Mouse (Mus musculus) cerebellum, adult 11-12 months (tissue): Measurements from ENCODE around the gene Lpp.

ENCODE experiments used
- DNase-seq: peaks from one replicate; pipeline ENCODE4 v3.0.0; 2022

Gene Lpp

DNA sequence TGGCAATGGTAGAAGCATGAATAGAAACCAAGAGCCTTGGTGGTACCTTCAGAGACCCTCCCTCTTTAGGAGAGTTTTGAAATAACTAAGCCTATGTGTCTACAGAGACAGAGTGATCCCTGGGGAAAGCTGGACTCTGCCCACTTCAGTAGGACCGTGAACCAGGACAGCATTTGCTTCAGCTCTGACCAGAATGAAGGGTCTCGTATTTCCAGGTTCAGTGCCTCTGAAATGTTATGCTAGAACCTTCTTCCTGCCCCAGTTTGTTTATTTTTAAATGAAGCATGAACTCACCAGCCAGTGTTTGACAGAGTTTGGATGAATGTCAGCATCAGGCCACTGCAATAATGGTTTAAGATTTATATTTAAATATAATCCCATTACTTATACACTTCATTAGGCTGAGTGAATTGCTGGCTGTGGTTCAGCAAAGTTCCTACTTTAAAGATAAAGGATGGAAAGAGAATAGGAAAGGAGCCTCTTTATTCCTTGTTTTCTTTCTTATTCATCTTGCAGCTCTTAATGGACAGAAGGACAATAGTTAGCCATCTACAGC, 507.0 kb downstream of the Lpp start:
- no peak for DNase-seq

DNA sequence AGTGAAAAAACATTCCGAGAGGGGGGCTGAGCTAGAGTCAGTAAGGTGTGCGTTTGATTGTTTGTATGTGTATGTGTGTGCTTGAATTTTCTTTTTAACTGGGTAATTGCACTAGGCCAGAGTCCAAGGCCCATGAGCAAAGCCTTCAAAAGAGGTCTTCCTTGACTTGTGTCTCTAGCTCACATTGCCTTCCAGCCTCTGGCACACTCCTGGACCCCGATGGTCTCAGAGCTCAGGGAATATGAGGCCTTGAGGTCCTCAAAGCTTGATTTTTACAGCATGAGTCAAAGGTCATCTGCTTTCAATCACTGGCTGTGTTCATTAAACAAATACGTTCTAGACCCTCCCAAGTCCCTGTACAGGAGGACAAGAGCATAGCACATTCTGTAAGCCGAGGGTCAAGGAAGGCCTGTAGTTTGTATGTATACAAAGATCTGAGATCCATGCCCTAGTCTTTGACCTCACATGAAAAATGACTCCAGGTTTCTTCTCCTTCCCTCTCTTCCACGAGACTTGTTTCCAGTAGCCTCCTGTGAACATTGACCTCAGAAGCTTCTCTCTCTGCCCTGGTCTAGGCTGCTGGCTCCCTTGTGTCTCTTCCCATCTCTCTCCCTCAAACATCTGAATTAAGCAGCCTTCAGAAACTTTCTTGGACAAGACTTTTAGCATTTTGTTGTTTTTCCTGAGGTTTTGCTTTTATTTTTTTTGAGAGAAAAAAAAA, 508.0 kb downstream of the Lpp start:
- DNase-seq: no peak

DNA sequence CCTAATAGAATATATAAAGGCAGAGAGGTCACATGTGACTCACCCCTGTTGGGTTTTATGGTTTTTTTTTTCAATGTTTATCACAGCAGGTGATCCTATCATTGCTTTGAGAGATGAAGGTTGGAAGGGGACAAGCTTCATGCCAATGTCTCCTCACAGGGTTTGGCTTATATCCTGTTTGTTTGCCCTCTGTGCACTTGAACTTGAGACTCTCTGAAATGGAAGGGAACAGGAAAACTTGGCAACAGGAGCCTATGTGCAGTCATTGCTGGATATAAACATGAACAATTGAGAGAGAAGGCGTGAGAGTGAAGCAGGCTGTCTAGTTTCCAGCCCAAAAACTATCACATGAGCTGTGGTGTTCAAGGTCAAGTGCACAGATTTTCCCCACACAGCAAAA, 508.8 kb downstream of the Lpp start:
- no peak for DNase-seq

DNA sequence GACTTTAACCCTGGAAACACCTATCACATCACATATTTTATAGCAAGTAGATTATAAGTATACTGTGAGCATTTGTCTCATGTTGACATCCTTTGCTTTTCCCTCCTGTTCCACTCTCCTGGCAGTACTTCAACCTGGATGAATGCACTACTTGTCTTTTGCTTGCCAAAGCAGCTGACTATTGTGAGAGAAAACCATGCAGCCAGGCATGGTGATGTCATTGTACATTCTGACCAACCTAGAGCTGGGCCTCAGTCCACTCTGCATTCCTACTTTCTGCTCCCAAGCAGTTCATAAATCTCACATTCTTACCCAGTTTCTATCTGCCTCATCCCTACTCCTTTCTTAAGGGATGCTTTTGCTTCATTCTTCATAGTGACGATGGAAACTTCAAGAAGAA, 515.6 kb downstream of the Lpp start:
- DNase-seq: peak; percentile 56

DNA sequence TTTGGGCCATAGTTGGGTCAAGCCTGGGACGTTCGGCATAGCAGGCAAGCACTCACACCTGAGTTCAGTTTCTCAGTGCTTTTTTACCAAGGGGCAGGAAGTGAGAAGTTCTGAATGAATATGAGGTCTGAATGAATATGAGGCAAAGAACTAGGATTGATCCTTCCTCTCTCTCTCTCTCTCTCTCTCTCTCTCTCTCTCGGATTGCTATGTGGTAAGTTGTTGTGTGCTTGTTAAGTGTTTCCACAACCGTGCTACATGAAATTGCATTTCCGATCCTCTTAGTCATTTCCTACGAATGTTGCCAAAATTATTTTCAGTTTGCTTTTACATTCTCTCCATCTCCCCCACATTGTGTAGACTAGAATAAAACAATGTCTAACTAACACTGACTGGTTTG, 517.0 kb downstream of the Lpp start:
- DNase-seq: no peak

DNA sequence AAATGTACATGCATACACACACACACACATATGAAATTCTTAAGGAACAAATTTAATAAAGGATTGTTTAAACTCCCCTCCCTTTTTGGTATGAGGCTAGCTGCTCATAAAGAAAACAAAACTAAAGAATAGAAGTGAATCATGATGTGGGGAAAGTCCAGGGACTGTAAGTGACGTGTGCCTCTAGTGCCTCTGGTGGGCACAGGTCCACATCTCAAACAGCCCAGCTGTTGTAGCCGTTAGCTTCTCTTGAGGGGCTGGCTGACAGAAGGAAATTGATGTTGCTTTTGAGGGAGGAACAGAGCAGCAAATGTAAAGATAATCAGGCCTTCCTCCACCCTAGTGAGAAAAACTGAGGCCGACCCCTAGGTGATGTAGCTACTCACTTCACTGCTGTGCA, 517.5 kb downstream of the Lpp start:
- no peak for DNase-seq

DNA sequence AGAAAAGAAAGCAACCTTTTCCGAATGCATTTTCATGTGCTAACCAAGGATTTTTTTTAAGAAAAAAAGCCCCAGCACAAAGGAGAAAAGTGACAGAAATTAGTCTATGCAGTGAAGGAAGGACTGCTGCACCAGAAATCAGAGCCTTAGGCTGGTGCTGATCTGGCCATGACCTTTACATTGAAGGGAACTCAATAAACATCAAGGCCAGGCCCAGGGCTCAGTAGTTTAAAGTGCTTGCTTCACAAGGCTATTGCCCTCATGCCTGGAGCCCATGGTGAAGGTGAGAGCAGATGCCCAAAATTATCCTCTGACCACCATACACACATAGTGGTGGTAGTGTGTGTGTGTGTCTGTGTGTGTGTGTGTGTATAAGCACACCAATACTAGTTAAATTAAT, 519.1 kb downstream of the Lpp start:
- DNase-seq: no peak

DNA sequence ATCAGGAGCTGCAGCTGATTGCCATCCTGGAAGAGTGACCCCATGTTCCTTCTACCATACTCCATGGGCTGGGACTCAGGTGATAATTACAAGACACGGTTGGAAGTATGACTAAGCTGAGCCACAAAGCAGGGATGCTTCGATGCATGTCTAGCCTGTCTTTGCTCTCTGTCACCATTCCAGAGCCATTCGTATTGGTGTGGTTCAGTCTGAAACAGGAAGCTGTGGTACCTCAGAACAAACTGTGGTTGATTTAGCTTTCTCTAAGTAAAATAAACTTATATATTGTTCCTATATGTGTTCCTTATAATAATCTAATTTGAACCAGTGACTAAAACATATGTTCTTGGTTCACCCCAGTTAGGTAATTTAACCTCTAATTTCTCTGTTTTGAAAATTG, 519.7 kb downstream of the Lpp start:
- DNase-seq: no peak

DNA sequence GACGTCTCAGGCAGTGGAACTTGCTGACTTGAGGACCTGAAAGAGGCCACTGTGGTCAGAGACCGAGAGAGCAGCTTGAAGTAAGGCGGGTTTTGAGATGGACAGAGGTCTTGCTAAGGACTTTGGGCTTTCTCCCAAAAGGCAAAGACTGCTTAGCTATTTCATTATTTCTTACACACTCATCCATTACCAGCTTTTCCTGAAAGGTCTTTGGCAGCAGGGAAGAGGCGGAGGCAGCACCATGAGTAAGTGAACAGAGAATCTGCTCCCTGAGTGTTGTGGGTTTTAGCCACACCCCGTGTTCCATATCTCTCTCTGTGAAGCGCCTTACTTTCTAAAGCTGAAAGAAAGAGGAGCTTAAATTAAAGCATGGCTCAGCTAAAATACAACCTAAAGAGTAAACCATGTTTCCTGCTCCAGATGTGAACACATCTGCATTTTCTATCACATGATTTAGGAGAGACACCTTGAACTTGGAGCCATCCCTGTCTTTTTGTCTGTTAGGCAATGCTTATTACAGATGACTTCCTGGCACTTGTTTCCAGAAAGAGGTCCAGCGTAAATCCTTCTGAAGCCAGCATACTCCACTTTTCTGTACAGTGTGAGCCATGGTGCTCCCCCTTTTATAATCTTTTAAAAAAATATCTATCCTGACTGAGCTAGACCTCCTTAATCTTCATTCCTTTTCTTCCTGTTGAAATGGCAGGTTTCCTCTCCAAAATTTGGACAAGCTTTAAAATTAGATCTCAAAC, 520.5 kb downstream of the Lpp start:
- DNase-seq: no peak

DNA sequence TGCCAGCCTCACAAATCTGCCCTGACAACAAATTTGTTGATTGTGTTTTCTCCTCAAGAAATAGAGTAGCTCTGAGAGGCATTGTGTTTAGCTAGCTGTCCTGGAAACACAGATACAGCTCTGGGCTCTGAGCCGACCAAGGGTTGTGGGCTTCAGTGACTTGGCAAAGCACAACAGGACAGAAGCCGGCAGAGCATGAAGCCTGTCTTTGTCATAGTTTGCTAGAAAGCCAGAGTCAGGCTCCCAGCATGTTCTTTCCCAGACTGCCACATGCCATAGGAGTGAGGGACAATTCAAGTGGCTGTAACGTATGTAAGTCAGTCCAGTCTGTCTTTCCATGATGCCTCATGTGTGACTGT, 521.1 kb downstream of the Lpp start:
- DNase-seq: peak; percentile 52

DNA sequence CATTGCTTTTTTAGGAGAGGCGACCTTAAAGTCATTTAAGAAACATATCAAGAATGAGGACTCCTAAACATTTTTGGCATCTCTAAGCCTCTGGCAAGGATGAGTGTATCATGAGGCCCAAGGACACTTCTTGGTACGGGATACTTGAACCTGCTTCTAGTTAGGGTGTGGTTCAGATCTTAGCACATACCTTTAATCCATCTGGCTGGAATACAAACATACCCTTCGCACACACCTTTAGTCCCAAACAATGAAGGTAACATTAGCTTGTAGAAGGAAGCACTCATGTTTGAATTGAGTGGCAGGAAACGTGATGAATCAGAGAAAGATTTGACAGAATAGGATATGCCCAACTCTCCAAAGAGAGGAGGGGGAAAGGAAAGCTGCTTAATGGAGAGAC, 522.2 kb downstream of the Lpp start:
- no peak for DNase-seq

DNA sequence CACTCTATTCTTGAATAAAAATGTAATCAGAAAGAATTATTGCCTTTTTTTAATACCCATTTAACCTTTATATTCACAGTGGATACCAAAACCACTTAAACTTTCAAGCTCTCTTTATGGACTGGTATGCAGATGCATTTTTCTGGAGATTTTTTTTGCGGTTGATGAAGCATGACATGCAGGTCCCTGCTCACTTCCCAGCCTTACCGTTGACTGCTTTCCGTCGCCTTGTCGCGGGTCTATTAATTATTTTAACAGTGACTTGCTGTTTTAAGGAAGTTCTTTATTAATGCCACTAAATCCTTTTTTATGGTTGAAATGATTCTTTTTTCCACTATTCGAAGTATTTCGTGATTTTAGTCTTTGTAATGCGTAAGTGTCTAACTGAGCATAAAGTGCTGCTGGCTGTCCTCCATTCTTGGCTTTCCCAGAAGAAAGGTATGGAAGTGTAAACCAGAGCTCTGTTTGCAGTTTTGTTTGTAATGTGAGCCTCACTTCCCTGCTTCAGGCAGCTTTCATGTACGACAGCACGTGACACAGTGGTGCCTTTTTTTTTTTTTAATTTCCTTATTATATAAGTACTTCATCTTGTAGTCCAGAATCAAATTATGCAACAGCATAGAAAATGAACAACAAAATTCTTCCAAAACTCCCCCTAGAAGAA, 526.2 kb downstream of the Lpp start:
- DNase-seq: no peak

DNA sequence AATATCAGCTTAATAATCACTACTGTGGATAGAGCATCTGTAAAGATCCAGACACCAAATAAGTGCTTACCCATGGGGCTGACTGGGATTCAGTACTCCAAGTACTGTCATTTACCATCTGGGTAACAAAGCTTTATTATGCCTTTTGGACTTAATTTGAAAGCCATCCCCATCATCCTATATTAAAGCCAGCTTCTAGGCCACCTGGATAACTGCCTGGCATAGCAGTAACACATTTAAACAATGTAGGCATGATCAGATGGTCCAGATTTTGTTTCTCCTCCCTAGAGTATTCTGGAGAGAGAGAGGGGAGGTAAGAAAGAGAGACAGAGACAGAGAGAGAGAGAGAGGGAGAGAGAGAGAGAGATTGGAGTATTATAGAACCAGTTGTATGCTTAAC, 536.8 kb downstream of the Lpp start:
- no peak for DNase-seq

DNA sequence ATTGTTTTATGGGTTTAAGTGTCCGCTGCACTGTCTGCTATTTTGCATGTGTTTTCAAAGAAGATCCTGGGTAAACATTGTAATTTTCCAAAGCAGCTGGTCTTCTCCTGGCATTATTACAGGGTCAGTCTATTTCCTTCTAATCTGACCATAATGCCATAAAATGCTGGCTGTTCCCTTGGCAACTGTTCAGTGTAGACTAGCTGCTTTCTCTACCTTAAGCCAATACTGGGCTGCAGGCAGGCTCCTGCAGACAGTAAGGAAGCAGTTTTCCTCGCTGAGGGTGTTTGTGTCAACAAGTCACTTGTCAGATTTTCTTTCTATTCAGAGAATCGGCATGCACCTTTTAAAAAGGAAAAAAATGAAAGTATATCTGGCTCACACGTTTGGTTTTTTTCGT, 537.3 kb downstream of the Lpp start:
- peak; percentile 87 for DNase-seq

DNA sequence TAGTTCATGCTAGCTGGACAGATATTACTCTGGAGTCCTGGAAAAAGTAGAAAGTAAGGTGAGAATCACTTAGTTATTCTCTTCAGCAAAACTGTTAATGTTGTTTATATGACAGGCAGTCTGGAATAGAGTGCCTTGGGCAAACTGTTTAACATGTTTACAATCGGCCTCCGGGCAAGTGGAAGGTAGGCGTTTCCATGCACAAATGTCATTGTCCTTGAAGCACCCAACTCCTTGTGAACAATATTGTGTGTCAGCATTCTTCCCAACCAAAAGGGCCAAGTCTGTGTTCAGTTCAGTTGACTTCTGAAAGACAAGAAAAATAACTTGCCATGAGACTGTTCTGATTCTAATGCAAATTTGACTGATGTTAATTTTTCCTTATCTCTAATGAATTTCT, 539.5 kb downstream of the Lpp start:
- DNase-seq: no peak

DNA sequence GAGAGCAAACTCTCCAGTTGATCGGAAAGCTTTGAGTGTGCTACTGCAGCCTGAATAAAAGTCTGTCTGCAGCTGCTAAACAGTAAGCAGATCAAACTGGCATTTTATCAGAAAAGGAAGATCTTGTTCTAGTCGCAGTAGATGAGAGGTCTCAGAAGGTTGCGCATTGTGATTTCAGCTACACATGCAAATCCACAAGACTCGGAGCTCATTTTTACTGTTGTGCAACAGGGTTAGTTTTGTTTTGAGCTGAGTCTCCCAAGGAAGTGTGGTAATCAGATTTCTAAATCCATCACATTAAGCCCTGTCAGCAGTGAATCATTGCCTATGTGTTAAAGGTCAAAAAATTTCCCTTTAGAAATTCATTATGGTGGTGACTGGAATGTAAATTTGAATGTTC, 540.4 kb downstream of the Lpp start:
- DNase-seq: no peak

DNA sequence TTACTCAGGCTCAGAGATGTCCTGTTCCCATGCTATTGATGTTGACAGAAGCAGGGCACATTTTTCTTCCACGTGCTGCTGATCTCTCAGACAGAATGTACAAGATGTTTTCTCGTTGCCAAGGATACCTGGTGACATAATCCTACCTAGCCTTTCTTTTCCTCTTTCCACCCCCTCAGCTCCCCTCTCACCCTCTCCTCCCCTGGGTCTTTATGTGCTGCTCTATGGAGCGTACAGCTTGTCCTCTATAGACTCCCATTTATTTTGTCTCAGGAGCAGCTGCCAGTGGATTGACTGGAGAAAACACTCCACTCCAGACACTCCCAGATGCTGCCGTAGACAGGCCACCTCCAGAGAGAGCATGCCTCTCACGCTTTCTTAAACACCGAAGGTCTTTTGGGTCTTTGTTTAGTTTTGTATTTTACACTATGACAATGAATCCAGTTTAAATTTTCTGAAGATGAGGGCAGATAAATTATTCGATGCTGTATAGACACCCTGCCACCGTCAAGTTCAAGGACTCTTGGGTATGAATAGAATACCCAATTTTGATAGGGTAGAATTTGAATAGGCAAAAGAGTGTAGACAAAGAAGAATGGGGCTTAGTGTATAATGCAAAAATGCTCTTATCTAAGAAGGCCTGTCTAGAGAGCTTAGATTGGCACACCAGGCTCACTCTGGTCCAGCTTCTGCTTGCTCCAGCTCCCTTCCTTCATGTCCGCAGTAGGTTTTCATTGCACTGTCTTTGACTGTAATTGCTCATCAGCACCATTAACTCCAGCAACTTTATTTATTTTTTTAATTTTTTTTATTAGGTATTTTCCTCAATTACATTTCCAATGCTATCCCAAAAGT, 548.2 kb downstream of the Lpp start:
- no peak for DNase-seq

DNA sequence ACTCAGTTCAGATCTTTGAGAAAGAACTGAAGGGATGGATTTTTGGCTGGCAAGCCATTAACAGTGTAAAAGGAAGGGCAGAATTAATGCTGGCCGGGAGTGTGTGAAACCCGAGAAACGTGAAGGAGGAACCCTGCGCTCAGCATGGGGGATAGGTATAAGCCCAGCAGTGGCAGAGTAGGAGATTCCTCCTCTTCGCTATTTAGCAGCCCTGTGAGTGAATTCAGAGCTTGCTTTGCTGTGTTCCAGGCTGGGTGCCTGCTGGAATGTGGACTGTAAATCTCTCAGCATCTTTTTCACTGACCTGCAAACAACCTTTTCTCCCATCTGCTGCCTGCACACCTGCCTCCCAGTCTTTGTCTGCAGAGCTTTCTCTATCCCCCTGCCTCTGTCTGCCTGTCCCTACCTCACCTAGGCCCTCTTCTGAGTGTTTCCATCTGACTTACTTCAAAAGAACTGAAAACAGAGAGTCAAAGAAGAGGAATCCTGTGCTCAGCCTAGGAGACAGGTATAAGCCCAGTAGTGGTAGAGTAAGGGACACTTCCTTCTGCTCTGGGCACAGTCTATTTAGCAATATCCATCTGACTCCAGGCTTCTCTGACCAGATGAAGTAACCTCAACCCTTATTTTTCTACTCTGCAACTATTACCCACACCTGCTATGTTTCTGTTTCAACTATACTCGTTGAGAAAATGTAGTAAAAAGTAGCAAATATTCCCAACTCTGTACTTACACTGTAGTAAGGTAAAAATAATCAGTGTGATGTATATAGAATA, 550.4 kb downstream of the Lpp start:
- no peak for DNase-seq

DNA sequence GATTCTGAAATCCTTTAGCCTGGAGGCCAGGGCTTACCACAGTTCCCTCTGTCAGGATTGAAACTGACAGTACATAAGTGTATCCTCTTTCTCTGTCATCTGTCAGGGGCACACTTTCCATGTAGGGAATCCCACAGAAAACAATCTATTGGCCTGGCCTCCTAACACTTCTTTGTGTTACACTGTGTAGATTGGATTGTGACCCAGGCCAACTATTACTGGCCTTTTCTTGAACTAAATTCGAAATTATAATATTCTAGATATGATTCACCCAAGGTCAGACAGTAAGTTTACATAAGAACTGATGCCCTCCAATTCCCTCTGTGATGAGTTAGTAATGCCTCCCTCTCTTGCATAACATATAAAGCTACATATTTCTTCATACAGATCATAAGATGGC, 553.0 kb downstream of the Lpp start:
- DNase-seq: no peak

DNA sequence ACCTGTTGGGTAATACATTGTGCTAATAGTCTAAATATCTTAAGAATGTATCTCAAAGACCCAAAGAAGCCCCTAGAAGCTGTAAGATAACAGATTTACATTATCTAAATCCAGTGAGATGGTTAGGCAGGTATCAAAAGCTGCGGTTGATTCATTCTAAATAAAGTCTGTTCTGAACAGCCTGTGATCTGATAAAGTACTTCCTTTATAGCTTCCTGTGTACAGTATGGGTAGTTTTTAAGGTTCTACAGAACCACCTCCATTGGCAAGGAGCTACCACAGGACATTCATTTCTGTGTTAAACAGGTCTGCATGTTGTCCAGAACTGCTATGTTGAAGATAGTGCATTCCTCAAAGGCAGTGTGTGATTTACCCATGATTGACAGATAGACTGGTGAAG, 554.2 kb downstream of the Lpp start:
- DNase-seq: no peak

DNA sequence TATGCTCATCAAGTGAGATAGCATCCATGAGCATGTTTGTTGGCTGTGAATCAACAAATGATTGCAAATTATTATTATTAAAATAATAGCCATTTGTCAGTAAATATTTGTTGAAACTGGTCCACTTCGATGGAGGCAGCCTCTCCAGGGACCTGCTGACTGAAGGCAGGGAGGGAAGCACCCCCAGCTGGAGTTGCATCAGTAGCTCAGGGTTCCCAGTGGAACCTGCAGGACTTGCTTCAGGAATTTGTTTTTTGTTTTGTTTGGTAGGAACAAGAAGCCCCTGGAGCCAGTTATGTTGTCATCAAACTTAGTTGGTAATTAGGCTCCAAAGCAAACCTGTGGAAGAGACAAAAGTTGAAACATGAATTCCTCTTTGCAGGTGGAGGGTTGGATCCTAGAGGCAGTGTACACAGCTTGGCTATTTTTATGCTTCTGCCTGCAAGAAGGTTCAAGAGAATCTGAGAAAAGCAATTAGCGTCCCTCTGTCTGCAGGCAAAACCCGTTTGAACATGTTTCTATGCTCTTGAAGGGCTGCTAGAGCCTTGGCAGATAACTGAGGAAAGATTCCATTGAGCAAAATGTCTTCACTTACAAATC, 554.9 kb downstream of the Lpp start:
- DNase-seq: no peak

DNA sequence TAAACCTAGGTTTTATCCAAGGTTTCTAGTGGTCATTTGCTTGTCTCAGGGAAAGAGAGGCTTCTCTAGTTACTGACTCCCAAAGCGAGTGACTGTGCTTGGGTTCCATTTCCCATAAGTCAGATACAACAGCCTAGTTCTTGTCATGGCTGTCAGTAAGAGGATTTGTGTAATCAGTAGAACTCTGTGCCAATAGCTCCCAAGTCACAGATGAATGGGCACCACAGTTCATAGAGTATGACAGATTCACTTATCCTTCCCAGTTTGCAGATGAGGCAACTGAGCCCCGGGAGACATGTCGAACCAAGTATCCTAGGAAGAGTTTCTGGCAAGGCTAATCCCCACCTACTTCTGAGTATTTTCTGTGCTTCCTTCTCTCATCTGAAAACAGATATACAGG, 556.0 kb downstream of the Lpp start:
- DNase-seq: no peak
